Mouse (Mus musculus) midbrain, embryonic 10.5 days (tissue): Measurements from ENCODE around the gene Cxcl2. TPM values are rescaled to one million over a fixed set of nuclear protein-coding genes. Genes with fewer than 3 reads are reported as not detected.

Experiments used
- DNase-seq: peaks from one replicate; pipeline ENCODE4 v3.0.0-alpha.2; 2017; ENCODE audit warnings: low spot score
- H3K27ac ChIP-seq: fragments of 300-500 bp; sonication (generic); replicated peaks from 2 replicates; pipeline ENCODE4 v1.5.1; 2016; ENCODE audit warnings: mild to moderate bottlenecking
- H3K27me3 ChIP-seq: fragments of 300-500 bp; sonication (generic); 2 replicates; pipeline ENCODE4 v1.6.1; 2016; ENCODE audit warnings: low read depth, mild to moderate bottlenecking; ENCODE audit not compliant: poor library complexity, severe bottlenecking
- H3K36me3 ChIP-seq: fragments of 300-500 bp; sonication (generic); 2 replicates; pipeline ENCODE4 v1.6.1; 2016; ENCODE audit warnings: mild to moderate bottlenecking, moderate library complexity
- H3K4me1 ChIP-seq: fragments of 300-500 bp; sonication (generic); 2 replicates; pipeline ENCODE4 v1.6.1; 2016
- H3K4me3 ChIP-seq: fragments of 300-500 bp; sonication (generic); 2 replicates; pipeline ENCODE4 v1.5.1; 2016; ENCODE audit warnings: mild to moderate bottlenecking, moderate library complexity
- H3K9me3 ChIP-seq: fragments of 300-500 bp; sonication (generic); replicated peaks from 2 replicates; pipeline ENCODE4 v1.6.1; 2016; ENCODE audit warnings: mild to moderate bottlenecking
- WGBS: fragments of 180-500 bp; shearing (Covaris S2); methylation state at CpG from one replicate; pipeline ENCODE4 v1.1.7; 2016; 5-methylcytosine and 5-hydroxymethylcytosine counted together
- polyA plus RNA-seq: library from polyadenylated mRNA; unstranded; fragments of >200 nt; fragmentation: Nextera tagmentation; extraction: Ambion mirVana; gene quantifications from 2 replicates; pipeline ENCODE4 v1.2.1, GENCODE M21; 2016

Cxcl2 gene
- polyA plus RNA-seq, 1 experiment from 2014 or later: not detected

GRCm38 (mm10) chr5:90902380-90903260 lies 1.1 kb upstream of the Cxcl2 start:
- Histone ChIP-seq H3K9me3 (no peaks in the 10 kb centered on the region), H3K27me3 (peaks cover 21% of the 10 kb centered on the region), H3K27ac (no peak overlapping the region), H3K36me3 (no peaks in the 10 kb centered on the region), H3K4me1 (peaks cover 14% of the 10 kb centered on the region), H3K4me3 (peak overlapping the region; percentile 53)
- DNase-seq: peak; percentile 19
- 16% methylated on average over 10 of the region's 10 CpGs for WGBS

DNA sequence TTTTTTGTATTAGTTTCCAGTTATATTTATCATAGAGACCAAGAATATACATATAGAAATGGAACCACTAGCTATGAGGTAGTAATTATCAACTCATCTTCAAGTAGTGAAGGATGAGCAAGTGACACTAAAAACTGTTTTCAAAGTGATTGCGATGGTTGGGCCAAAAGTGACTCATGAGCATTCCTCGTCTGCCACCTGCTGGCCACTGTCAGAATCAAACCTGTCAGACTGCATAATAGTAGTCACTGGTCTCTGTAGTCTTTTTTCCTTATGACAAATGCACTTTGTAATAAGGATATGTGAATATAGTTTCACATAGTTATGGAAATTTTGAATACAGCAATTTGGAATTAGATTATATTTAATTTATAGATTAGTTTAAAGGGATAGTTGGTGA lies 5.3 kb downstream of the Cxcl2 start:
- DNase-seq: peak; percentile 62
- Histone ChIP-seq H3K4me1 (no peaks in the 10 kb centered on the region), H3K36me3 (no peaks in the 10 kb centered on the region), H3K27me3 (peaks cover 12% of the 10 kb centered on the region), H3K9me3 (no peaks in the 10 kb centered on the region), H3K4me3 (no peak overlapping the region), H3K27ac (no peak overlapping the region)
- 2% methylated on average over 2 of the region's 2 CpGs for WGBS

- no peaks in the 10 kb centered on the region for H3K4me1 ChIP-seq
- H3K36me3 ChIP-seq: no peaks in the 10 kb centered on the region
- no peak overlapping the region for H3K27ac ChIP-seq
- H3K9me3 ChIP-seq: no peaks in the 10 kb centered on the region
- no peak overlapping the region for H3K4me3 ChIP-seq
- no peaks in the 10 kb centered on the region for H3K27me3 ChIP-seq
- no peak for DNase-seq
- WGBS: 85% methylated on average over 2 of the region's 2 CpGs
These were observed 15.8 kb downstream of the Cxcl2 start for GRCm38 (mm10) chr5:90919495-90919894.

GRCm38 (mm10) chr5:90922958-90923357 lies 19.3 kb downstream of the Cxcl2 start:
- H3K9me3 ChIP-seq: no peaks in the 10 kb centered on the region
- H3K27me3 ChIP-seq: no peaks in the 10 kb centered on the region
- no peaks in the 10 kb centered on the region for H3K36me3 ChIP-seq
- H3K4me1 ChIP-seq: no peaks in the 10 kb centered on the region
- no peak overlapping the region for H3K27ac ChIP-seq
- H3K4me3 ChIP-seq: no peak overlapping the region
- DNase-seq: no peak
- WGBS: 87% methylated on average over 4 of the region's 4 CpGs

DNA sequence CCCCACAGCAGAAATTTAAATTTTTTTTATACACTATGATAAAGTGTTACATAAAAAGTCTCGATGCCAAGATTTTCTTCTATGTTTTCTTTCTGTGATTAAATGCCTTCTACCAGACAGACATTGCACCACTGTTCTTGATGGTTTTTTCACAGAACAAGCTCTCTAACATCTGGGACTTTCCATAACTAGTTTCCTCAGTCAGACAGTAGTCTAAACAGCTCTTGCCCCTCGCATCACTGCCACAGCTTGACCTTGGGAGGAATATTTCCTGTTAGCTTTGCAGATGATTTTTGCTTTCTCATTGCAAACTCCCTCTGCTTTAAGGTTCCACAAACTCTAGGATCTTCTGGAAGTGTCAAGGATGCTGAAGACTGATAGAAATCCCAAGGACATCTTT lies 26.9 kb downstream of the Cxcl2 start:
- H3K36me3 ChIP-seq: peaks cover 23% of the 10 kb centered on the region
- no peak for DNase-seq
- no peaks in the 10 kb centered on the region for H3K27me3 ChIP-seq
- peak overlapping the region; percentile 76 for H3K4me3 ChIP-seq
- 60% methylated on average over 2 of the region's 2 CpGs for WGBS
- peaks cover 14% of the 10 kb centered on the region for H3K4me1 ChIP-seq
- no peaks in the 10 kb centered on the region for H3K9me3 ChIP-seq
- H3K27ac ChIP-seq: peak overlapping the region; percentile 100

DNA sequence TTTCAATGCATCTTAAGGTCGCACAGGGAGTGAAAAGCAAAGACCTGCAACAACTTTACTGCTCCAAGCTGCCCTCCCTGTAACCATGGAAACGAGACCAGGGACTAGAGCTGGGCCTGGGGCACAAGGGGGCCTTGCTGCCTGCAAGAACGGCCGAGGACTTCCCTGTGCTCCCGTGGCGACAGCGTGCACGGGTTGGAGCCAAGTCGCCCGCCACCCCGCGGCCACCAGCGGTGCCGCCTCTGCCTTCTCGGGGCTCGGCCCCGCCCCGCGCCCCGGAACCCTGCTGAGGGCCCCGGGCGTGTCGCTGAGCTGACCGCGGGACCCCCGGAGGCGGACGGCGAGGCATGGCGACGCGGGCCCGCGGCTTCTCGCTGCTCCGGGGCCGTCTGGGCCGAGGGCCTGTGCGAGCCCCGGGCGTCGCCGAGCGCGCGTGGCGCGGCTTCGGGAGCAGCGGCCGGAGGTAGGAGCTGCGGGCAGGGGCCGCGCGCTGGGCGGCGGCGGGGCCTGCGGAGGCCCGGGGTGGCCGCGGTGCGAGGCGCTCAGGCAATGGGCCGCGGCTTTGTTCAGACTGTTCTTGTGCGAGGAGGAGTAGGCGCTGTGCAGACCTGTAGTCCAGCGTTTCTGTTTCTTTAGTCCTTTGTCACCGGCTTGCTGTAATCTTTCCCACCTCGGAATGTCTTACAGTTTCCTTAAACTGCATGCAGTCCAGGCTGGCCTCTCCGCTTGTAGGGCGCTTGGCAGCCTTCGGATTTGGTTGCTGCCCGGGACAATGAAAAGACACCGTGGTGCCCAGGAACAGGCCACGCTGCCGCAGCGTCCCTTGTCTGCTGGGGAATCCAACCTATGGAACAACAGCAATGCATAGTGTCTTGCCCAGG lies 27.5 kb downstream of the Cxcl2 start, which contains the start of gene Mthfd2l:
Gene Mthfd2l (plus strand): TSS at position 147 of the 881 bp plus-strand sequence.
- peak within 1 kb of the TSS; percentile 100 for H3K27ac ChIP-seq
- peaks cover 14% of the 10 kb centered on the region for H3K4me1 ChIP-seq
- H3K27me3 ChIP-seq: no peaks in the 10 kb centered on the region
- under 1% methylated on average over 79 of the region's 79 CpGs for WGBS
- no peaks in the 10 kb centered on the region for H3K9me3 ChIP-seq
- DNase-seq: peak; percentile 93
- H3K4me3 ChIP-seq: peak within 1 kb of the TSS; percentile 76
- H3K36me3 ChIP-seq: peaks cover 30% of the 10 kb centered on the region

- WGBS: 10% methylated on average over 6 of the region's 6 CpGs
- Histone ChIP-seq H3K27me3 (no peaks in the 10 kb centered on the region), H3K4me1 (peaks cover 14% of the 10 kb centered on the region), H3K27ac (peak overlapping the region; percentile 100), H3K36me3 (peaks cover 30% of the 10 kb centered on the region), H3K9me3 (no peaks in the 10 kb centered on the region), H3K4me3 (peak overlapping the region; percentile 76)
- no peak for DNase-seq
These were observed 28.2 kb downstream of the Cxcl2 start for GRCm38 (mm10) chr5:90931911-90932310.

DNA sequence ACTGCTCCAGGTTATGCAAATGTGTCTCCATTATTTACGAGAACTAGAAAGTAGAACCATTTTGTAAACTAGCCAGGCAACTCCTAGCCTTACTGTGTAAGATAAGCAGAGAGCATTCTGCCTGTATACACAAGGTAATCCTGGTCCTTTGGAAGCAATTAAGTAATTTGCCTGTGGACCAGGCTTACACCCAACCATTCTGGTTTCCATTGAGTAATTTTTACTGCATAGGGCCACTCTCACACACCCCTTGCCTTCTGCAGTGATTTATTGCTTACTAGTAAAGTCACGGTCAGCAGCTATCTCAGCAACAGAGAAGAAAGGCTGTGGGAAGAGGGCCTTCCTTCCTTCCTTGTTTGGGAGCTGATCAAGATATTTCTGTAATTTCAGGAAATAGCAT lies 33.0 kb downstream of the Cxcl2 start:
- no peak for DNase-seq
- WGBS: 96% methylated on average over 2 of the region's 2 CpGs
- Histone ChIP-seq H3K4me3 (no peak overlapping the region), H3K27me3 (no peaks in the 10 kb centered on the region), H3K27ac (no peak overlapping the region), H3K36me3 (peaks cover 43% of the 10 kb centered on the region), H3K9me3 (peaks cover 4% of the 10 kb centered on the region; the same call in 1 of the 2 replicates), H3K4me1 (peaks cover 9% of the 10 kb centered on the region)

GRCm38 (mm10) chr5:90945453-90945852 lies 41.8 kb downstream of the Cxcl2 start:
- Histone ChIP-seq H3K36me3 (peaks cover 5% of the 10 kb centered on the region; the same call in 1 of the 2 replicates), H3K4me1 (no peaks in the 10 kb centered on the region), H3K9me3 (peaks cover 1% of the 10 kb centered on the region; the same call in 1 of the 2 replicates), H3K4me3 (no peak overlapping the region), H3K27me3 (no peaks in the 10 kb centered on the region), H3K27ac (no peak overlapping the region)
- no peak for DNase-seq
- 86% methylated on average over 2 of the region's 2 CpGs for whole genome bisulfite sequencing

GRCm38 (mm10) chr5:90949499-90949898 lies 45.8 kb downstream of the Cxcl2 start:
- Histone ChIP-seq H3K9me3 (no peaks in the 10 kb centered on the region), H3K27me3 (no peaks in the 10 kb centered on the region), H3K36me3 (0 out of 2 replicates have a peak, but pooled peaks cover 4% of the 10 kb centered on the region), H3K27ac (no peak overlapping the region), H3K4me3 (no peak overlapping the region), H3K4me1 (no peaks in the 10 kb centered on the region)
- 91% methylated on average over 15 of the region's 15 CpGs for WGBS
- DNase-seq: no peak

GRCm38 (mm10) chr5:90951475-90951874 lies 47.8 kb downstream of the Cxcl2 start:
- Histone ChIP-seq H3K4me1 (no peaks in the 10 kb centered on the region), H3K27me3 (no peaks in the 10 kb centered on the region), H3K27ac (no peak overlapping the region), H3K4me3 (no peak overlapping the region), H3K9me3 (no peaks in the 10 kb centered on the region), H3K36me3 (0 out of 2 replicates have a peak, but pooled peaks cover 4% of the 10 kb centered on the region)
- WGBS: 47% methylated on average over 2 of the region's 2 CpGs
- no peak for DNase-seq

DNA sequence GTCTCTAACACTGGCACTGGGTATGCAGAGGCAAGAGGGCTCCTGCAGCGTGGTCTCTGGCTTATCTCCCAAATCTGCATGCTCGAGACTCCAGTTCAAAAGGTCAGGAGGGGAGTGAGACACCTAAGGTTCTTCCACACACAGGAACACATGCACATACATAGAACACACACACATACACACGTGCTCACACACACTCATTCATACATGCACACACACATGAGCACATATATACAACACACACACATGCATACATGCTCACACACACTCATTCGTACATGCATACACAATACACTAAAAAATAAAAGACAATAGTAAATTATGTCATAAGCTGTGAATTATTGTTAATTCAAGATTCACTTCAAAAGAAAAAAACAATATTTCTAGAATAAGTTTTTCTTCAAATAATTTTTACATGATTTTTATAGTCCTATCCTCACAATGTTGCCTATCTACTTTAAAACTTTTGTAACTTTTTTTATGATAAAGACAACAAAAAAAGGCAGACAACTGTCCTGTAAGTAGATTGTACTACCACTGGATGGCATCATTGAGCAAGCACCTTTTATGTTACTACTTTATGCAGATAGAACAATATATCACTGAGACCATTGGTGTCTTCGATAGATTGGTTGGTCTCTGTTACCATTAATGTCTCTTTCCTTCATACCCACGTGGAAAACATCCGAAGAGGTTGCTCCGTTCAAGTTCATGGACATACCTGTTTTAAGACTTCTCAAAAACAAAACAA lies 49.2 kb downstream of the Cxcl2 start:
- Histone ChIP-seq H3K4me1 (no peaks in the 10 kb centered on the region), H3K9me3 (no peaks in the 10 kb centered on the region), H3K27ac (no peak overlapping the region), H3K36me3 (0 out of 2 replicates have a peak, but pooled peaks cover 4% of the 10 kb centered on the region), H3K27me3 (no peaks in the 10 kb centered on the region), H3K4me3 (no peak overlapping the region)
- WGBS: 87% methylated on average over 8 of the region's 8 CpGs
- no peak for DNase-seq
